Mouse (Mus musculus): ENCODE data around the gene Sbk3.

DNA sequence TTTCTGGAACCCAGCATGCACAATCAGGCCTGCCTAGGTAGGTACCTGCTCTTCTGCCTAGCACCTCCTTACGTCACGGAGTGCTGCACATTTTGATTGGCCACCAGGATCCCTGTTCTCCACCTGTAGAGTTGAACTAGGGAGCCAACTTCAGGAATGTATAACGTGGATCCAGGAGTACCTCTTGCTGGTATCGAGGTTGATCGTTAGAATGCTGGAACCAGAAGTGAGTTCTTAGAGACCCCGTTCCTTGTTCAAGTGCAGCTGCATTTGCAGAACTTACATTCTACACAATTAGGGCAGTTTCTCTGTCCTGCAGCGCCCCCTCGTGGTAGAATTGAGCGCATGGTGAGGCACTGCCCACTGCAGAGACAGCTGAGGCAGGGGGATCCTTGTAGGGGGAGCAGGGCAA lies 30.9 kb downstream of the Sbk3 start:
- TF ChIP-seq CTCF (IDR thresholded peaks at IDR 0.05; ENCODE audit: low read depth) = peak; percentile 91
- no peak for TF ChIP-seq EP300 (IDR thresholded peaks at IDR 0.05; ENCODE audit: low read depth)

Data from liver, embryonic 14.5 days (tissue).